Mouse (Mus musculus) liver, adult 2 months (tissue): ENCODE measurements around the gene Slc7a8.

Experiments
- CTCF ChIP-seq: fragments of 200-500 bp; IDR thresholded peaks from 2 replicates; pipeline ENCODE4 v1.5.1; 2011; ENCODE audit warnings: low read depth, low read length, control low read depth
- POLR2A ChIP-seq: fragments of 200-500 bp; IDR thresholded peaks from 2 replicates; pipeline ENCODE4 v1.6.1; 2011; ENCODE audit warnings: low read length, control low read depth; ENCODE audit not compliant: insufficient read depth; ENCODE audit errors: extremely low read depth

- TF ChIP-seq CTCF (no peak), POLR2A (no peak)
Observed at GRCm38 (mm10) chr14:54809668-54810033, 27.9 kb upstream of the Slc7a8 start.
